Comparison of ENCODE assay signal across 8 mouse cellular contexts in genomic region chr5:38159634-38160413, GRCm38 (mm10). TPM values are rescaled to one million over a fixed set of nuclear protein-coding genes. Genes with fewer than 3 reads are reported as not detected.
A peak's percentile ranks its signal among the peaks of the same experiment; 100 is the strongest.
DNase-seq lines count a peak whose midpoint lies in the region; ATAC-seq and TF ChIP-seq lines count a peak whose summit lies in the region.

TSS of gene Nsg1 (minus strand) at chr5:38159907.

- H3K9me3 ChIP-seq in lung, embryonic 16.5 days (ENCODE audit: control insufficient read depth, low read length), result no peaks in the 10 kb centered on the region
- H3K9me3 ChIP-seq in forebrain, embryonic 14.5 days (replicated peaks; ENCODE audit: control insufficient read depth, low read length), result no peaks in the 10 kb centered on the region

- H3K27me3 ChIP-seq in lung, embryonic 16.5 days (ENCODE audit: control insufficient read depth, insufficient read depth, low read depth, low read length), result peaks cover 12% of the 10 kb centered on the region
- H3K27me3 ChIP-seq in forebrain, embryonic 14.5 days (replicated peaks; ENCODE audit: control insufficient read depth, insufficient read depth, low read length), result no peaks in the 10 kb centered on the region

- peak within 1 kb of the TSS; percentile 66 for H3K4me3 ChIP-seq in lung, embryonic 16.5 days (ENCODE audit: low read length)
- peak within 1 kb of the TSS; percentile 90 for H3K4me3 ChIP-seq in forebrain, embryonic 14.5 days (ENCODE audit: low read depth, low read length)
- peak within 1 kb of the TSS; percentile 89 for H3K4me3 ChIP-seq in olfactory bulb, adult 2 months (ENCODE audit: insufficient read depth, low read depth, low read length)

- peak within 1 kb of the TSS; percentile 79 for H3K4me2 ChIP-seq in lung, embryonic 16.5 days (ENCODE audit: low read depth, low read length)
- peak within 1 kb of the TSS; percentile 85 for H3K4me2 ChIP-seq in forebrain, embryonic 14.5 days (ENCODE audit: low read length)

- peak; percentile 13; the same call in 1 of the 2 replicates for ATAC-seq in lung, embryonic 16.5 days (ENCODE audit: low read depth)
- peak; percentile 57 for ATAC-seq in forebrain, embryonic 14.5 days

- peak; percentile 92; the same call in 1 of the 2 replicates for TF ChIP-seq POLR2A in olfactory bulb, adult 2 months (IDR thresholded peaks at IDR 0.05; ENCODE audit: insufficient read depth, low read depth, low read length)

- 0 out of 2 replicates have a peak, but pooled peaks cover 2% of the 10 kb centered on the region for H3K36me3 ChIP-seq in lung, embryonic 16.5 days (ENCODE audit: control insufficient read depth, insufficient read depth, low read length)
- H3K36me3 ChIP-seq in forebrain, embryonic 14.5 days (ENCODE audit: control insufficient read depth, insufficient read depth, low read length), result peaks cover 30% of the 10 kb centered on the region

- peak; percentile 73 for DNase-seq in cerebellum, adult 9-10 months
- DNase-seq in cerebellum, adult 18-20 months, result no peak
- DNase-seq in lung, postnatal 10 days, result no peak
- no peak for DNase-seq in forebrain, embryonic 14.5 days (ENCODE audit: low spot score)
- DNase-seq in left cerebral cortex, postnatal 25 days (ENCODE audit: low spot score in 2 of 2), result no peak
- DNase-seq in kidney, postnatal 14 days, result no peak

- no peak within 1 kb of the TSS for H3K27ac ChIP-seq in lung, embryonic 16.5 days (ENCODE audit: low read length)
- H3K27ac ChIP-seq in forebrain, embryonic 14.5 days (ENCODE audit: low read depth, low read length), result peak within 1 kb of the TSS; percentile 94
- H3K27ac ChIP-seq in olfactory bulb, adult 2 months (ENCODE audit: insufficient read depth, low read depth, low read length), result peak within 1 kb of the TSS; percentile 98

- no peak for TF ChIP-seq CTCF in olfactory bulb, adult 2 months (IDR thresholded peaks at IDR 0.05; ENCODE audit: insufficient read depth, low read depth, low read length)

- H3K9ac ChIP-seq in lung, embryonic 16.5 days (ENCODE audit: low read length), result peak within 1 kb of the TSS; percentile 71
- peak within 1 kb of the TSS; percentile 100 for H3K9ac ChIP-seq in forebrain, embryonic 14.5 days (ENCODE audit: low read length)

- WGBS in lung, embryonic 16.5 days, result 12% methylated on average over 33 of the region's 35 CpGs
- 8% methylated on average over 35 of the region's 35 CpGs for WGBS in forebrain, embryonic 14.5 days
- WGBS in olfactory bulb, adult 2 months, result 14% methylated on average over 35 of the region's 35 CpGs

- no peaks in the 10 kb centered on the region; the same call in 1 of the 2 replicates for H3K4me1 ChIP-seq in lung, embryonic 16.5 days (replicated peaks; ENCODE audit: control insufficient read depth, insufficient read depth, low read length)
- peaks cover 23% of the 10 kb centered on the region for H3K4me1 ChIP-seq in forebrain, embryonic 14.5 days (ENCODE audit: control insufficient read depth, insufficient read depth, low read length)
- peaks cover 34% of the 10 kb centered on the region for H3K4me1 ChIP-seq in olfactory bulb, adult 2 months (ENCODE audit: control insufficient read depth, insufficient read depth, low read length)

- intact Hi-C loops in left cerebral cortex, postnatal 25 days (cut with DNase I), result loop anchor here (2.0 kb wide), 1 partner anchor 43 kb away; no protein-coding TSS in a partner anchor

RNA-seq across cellular contexts. Expression of gene Nsg1, which starts in this region (rescaled TPM):
- 64.9 and 66.1 TPM in 2 replicates for polyA plus RNA-seq in lung, embryonic 16.5 days (2015; fragmentation: Nextera tagmentation; extraction: Ambion mirVana)
- 351 and 354 TPM in 2 replicates for polyA plus RNA-seq in forebrain, embryonic 14.5 days (2014; fragmentation: Nextera tagmentation; extraction: Ambion mirVana)
- 100 to 1,000 TPM; 449 to 509 TPM for total RNA-seq in left cerebral cortex, postnatal 25 days (2021)
- 372 TPM in 1 of 2 replicates, not detected in the other for polyA plus RNA-seq in olfactory bulb, adult 2 months (2012; ENCODE audit: insufficient read depth, insufficient read length, low replicate concordance, missing spikeins)
